Mouse (Mus musculus): ENCODE data around the gene Olfr544. TPM values are rescaled to one million over a fixed set of nuclear protein-coding genes. Genes with fewer than 3 reads are reported as not detected.

Gene Olfr544
- polyA plus RNA-seq, 1 experiment: not detected

DNA sequence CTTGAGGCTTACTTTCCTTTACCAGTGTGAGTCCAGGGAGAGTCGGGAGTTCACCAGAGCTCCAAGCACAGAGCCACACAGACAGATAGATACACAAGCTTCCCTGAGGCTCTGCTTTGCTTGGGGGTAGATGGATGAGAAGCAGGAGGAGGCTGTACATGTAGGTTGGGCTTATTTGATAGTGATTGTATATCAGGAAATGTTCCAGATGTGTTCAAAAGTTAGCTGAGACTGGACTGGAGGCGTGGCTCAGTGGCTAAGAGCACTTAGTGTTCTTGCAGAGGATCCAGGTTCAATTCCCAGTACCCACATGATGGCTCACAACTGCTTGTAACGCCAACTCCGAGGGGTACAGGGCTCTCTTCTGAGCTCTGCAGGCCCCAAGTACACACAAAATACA lies 9.7 kb downstream of the Olfr544 start:
- TF ChIP-seq CTCF (IDR thresholded peaks at IDR 0.05; ENCODE audit: control insufficient read depth, insufficient read depth, insufficient replicate concordance, low read depth, low read length): no peak
- TF ChIP-seq POLR2A (IDR thresholded peaks at IDR 0.05; ENCODE audit: control insufficient read depth, low read depth, low read length): no peak
- Histone ChIP-seq H3K36me3 (ENCODE audit: control insufficient read depth, insufficient read depth, low read length) (peaks cover 2% of the 10 kb centered on the region; the same call in 1 of the 2 replicates), H3K4me1 (ENCODE audit: control insufficient read depth, insufficient read depth, low read length) (peaks cover 2% of the 10 kb centered on the region; the same call in 1 of the 2 replicates), H3K4me3 (ENCODE audit: control insufficient read depth, low read depth, low read length) (no peak overlapping the region), H3K27me3 (ENCODE audit: control insufficient read depth, insufficient read depth, low read length) (no peaks in the 10 kb centered on the region), H3K27ac (ENCODE audit: control insufficient read depth, insufficient read depth, low read depth, low read length) (0 out of 2 replicates have a peak overlapping the region, but pooled peaks have one; percentile 41)

- Histone ChIP-seq H3K27ac (ENCODE audit: control insufficient read depth, insufficient read depth, low read depth, low read length) (no peak overlapping the region), H3K4me1 (ENCODE audit: control insufficient read depth, insufficient read depth, low read length) (peaks cover 2% of the 10 kb centered on the region; the same call in 1 of the 2 replicates), H3K27me3 (ENCODE audit: control insufficient read depth, insufficient read depth, low read length) (no peaks in the 10 kb centered on the region), H3K4me3 (ENCODE audit: control insufficient read depth, low read depth, low read length) (no peak overlapping the region), H3K36me3 (ENCODE audit: control insufficient read depth, insufficient read depth, low read length) (peaks cover 2% of the 10 kb centered on the region; the same call in 1 of the 2 replicates)
- TF ChIP-seq POLR2A (IDR thresholded peaks at IDR 0.05; ENCODE audit: control insufficient read depth, low read depth, low read length): no peak
- no peak; the same call in 1 of the 2 replicates for TF ChIP-seq CTCF (IDR thresholded peaks at IDR 0.05; ENCODE audit: control insufficient read depth, insufficient read depth, insufficient replicate concordance, low read depth, low read length)
These were observed 10.7 kb downstream of the Olfr544 start for GRCm38 (mm10) chr7:102477377-102477776.

GRCm38 (mm10) chr7:102476601-102477000 lies 11.5 kb downstream of the Olfr544 start:
- peaks cover 2% of the 10 kb centered on the region; the same call in 1 of the 2 replicates for H3K4me1 ChIP-seq (ENCODE audit: control insufficient read depth, insufficient read depth, low read length)
- H3K27ac ChIP-seq (ENCODE audit: control insufficient read depth, insufficient read depth, low read depth, low read length): no peak overlapping the region; the same call in 1 of the 2 replicates
- peaks cover 2% of the 10 kb centered on the region; the same call in 1 of the 2 replicates for H3K36me3 ChIP-seq (ENCODE audit: control insufficient read depth, insufficient read depth, low read length)
- no peak overlapping the region for H3K4me3 ChIP-seq (ENCODE audit: control insufficient read depth, low read depth, low read length)
- no peaks in the 10 kb centered on the region for H3K27me3 ChIP-seq (ENCODE audit: control insufficient read depth, insufficient read depth, low read length)
- TF ChIP-seq CTCF (IDR thresholded peaks at IDR 0.05; ENCODE audit: control insufficient read depth, insufficient read depth, insufficient replicate concordance, low read depth, low read length): no peak
- TF ChIP-seq POLR2A (IDR thresholded peaks at IDR 0.05; ENCODE audit: control insufficient read depth, low read depth, low read length): no peak

DNA sequence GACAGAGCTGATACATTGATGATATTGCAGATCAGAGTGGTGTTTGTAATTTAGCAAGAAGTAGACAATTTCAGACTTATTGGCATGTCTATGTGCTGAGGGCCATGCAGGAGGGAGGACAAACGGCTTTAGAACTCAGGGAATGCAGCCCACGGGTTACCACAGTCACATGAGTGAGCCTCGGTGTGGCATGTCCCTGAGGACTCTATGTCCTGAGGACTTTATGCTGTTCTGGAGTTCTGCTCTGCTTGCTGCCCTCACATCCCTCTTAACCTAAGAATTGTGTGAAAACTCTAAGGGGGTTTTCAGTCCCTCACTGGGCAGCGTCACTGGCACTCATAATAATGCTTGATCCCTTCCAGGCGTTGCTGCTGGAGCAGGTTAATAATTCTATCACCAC lies 15.4 kb downstream of the Olfr544 start:
- H3K36me3 ChIP-seq (ENCODE audit: control insufficient read depth, insufficient read depth, low read length): peaks cover 2% of the 10 kb centered on the region; the same call in 1 of the 2 replicates
- H3K27me3 ChIP-seq (ENCODE audit: control insufficient read depth, insufficient read depth, low read length): no peaks in the 10 kb centered on the region
- H3K27ac ChIP-seq (ENCODE audit: control insufficient read depth, insufficient read depth, low read depth, low read length): no peak overlapping the region
- TF ChIP-seq CTCF (IDR thresholded peaks at IDR 0.05; ENCODE audit: control insufficient read depth, insufficient read depth, insufficient replicate concordance, low read depth, low read length) (no peak), POLR2A (IDR thresholded peaks at IDR 0.05; ENCODE audit: control insufficient read depth, low read depth, low read length) (no peak)
- H3K4me1 ChIP-seq (ENCODE audit: control insufficient read depth, insufficient read depth, low read length): no peaks in the 10 kb centered on the region
- no peak overlapping the region for H3K4me3 ChIP-seq (ENCODE audit: control insufficient read depth, low read depth, low read length)

GRCm38 (mm10) chr7:102467566-102467965 lies 20.5 kb downstream of the Olfr544 start:
- Histone ChIP-seq H3K4me3 (ENCODE audit: control insufficient read depth, low read depth, low read length) (no peak overlapping the region), H3K27me3 (ENCODE audit: control insufficient read depth, insufficient read depth, low read length) (no peaks in the 10 kb centered on the region), H3K36me3 (ENCODE audit: control insufficient read depth, insufficient read depth, low read length) (peaks cover 5% of the 10 kb centered on the region), H3K4me1 (ENCODE audit: control insufficient read depth, insufficient read depth, low read length) (no peaks in the 10 kb centered on the region), H3K27ac (ENCODE audit: control insufficient read depth, insufficient read depth, low read depth, low read length) (peak overlapping the region; percentile 69)
- no peak for TF ChIP-seq CTCF (IDR thresholded peaks at IDR 0.05; ENCODE audit: control insufficient read depth, insufficient read depth, insufficient replicate concordance, low read depth, low read length)
- TF ChIP-seq POLR2A (IDR thresholded peaks at IDR 0.05; ENCODE audit: control insufficient read depth, low read depth, low read length): no peak

- Histone ChIP-seq H3K27ac (ENCODE audit: control insufficient read depth, insufficient read depth, low read depth, low read length) (no peak overlapping the region), H3K36me3 (ENCODE audit: control insufficient read depth, insufficient read depth, low read length) (peaks cover 5% of the 10 kb centered on the region)
These were observed 29.3 kb downstream of the Olfr544 start for GRCm38 (mm10) chr7:102458618-102459380.

DNA sequence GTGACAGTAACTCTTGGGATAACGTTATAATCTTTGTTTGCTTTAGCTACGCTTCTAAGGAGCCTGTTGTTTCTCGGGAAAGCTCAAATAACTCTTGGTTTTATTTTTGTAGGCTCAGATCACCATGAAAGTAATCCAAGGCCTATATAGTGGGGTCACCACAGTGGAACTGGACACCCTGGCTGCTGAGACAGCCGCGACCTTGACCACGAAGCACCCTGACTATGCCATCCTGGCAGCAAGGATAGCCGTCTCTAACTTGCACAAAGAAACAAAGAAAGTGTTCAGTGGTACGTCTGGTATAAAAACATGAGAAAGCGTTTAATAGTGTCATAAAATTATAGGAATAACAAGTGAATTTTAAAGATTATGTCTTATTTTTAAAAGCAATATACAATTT lies 41.7 kb downstream of the Olfr544 start:
- H3K27me3 ChIP-seq (ENCODE audit: control insufficient read depth, insufficient read depth, low read length): no peaks in the 10 kb centered on the region
- H3K36me3 ChIP-seq (ENCODE audit: control insufficient read depth, insufficient read depth, low read length): peaks cover 1% of the 10 kb centered on the region; the same call in 1 of the 2 replicates
- peaks cover 2% of the 10 kb centered on the region; the same call in 1 of the 2 replicates for H3K4me1 ChIP-seq (ENCODE audit: control insufficient read depth, insufficient read depth, low read length)
- no peak for TF ChIP-seq POLR2A (IDR thresholded peaks at IDR 0.05; ENCODE audit: control insufficient read depth, low read depth, low read length)
- no peak for TF ChIP-seq CTCF (IDR thresholded peaks at IDR 0.05; ENCODE audit: control insufficient read depth, insufficient read depth, insufficient replicate concordance, low read depth, low read length)
- H3K4me3 ChIP-seq (ENCODE audit: control insufficient read depth, low read depth, low read length): no peak overlapping the region
- H3K27ac ChIP-seq (ENCODE audit: control insufficient read depth, insufficient read depth, low read depth, low read length): no peak overlapping the region

More at GRCm38 (mm10) chr7:102458618-102459380, 29.3 kb downstream of the Olfr544 start:
- no peak overlapping the region for H3K4me3 ChIP-seq (ENCODE audit: control insufficient read depth, low read depth, low read length)
- H3K27me3 ChIP-seq (ENCODE audit: control insufficient read depth, insufficient read depth, low read length): no peaks in the 10 kb centered on the region
- no peaks in the 10 kb centered on the region for H3K4me1 ChIP-seq (ENCODE audit: control insufficient read depth, insufficient read depth, low read length)
- no peak for TF ChIP-seq POLR2A (IDR thresholded peaks at IDR 0.05; ENCODE audit: control insufficient read depth, low read depth, low read length)

Measured in testis, adult 2 months (tissue).